Mouse (Mus musculus): ENCODE results near the gene Slc11a1. TPM values are rescaled to one million over a fixed set of nuclear protein-coding genes. Genes with fewer than 3 reads are reported as not detected.

Gene Slc11a1
- total RNA-seq (2023), result 100 to 1,000 TPM; 207 to 235 TPM

GRCm38 (mm10) chr1:74374980-74375379, at the start of gene Slc11a1:
Gene Slc11a1, plus strand, starts transcription at chr1:74375195.

DNA sequence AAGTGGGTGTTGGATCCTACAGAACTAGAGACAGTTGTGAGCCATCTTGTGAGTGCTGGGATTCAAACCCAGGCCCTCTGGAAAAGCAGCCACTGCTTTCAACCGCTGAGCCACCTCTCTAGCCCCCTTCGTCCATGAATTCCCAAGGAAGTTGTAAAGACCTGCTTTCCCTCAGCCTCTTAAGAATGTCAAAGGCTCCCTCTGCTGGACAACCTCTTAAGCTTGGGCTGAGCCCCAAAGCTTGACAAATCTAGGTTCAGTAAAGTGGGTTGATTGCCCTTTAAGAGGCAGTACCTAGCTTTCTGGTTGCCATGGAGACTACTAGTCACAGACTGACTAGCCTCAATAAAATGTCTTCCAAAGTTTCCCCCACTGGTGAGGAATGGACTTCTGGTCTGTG, 13.2 kb upstream of the Slc11a1 start, which contains the start of gene Catip:
Gene Catip, plus strand, starts transcription at position 297 of the 400 bp plus-strand sequence.

GRCm38 (mm10) chr1:74390924-74391748, 16.1 kb downstream of the Slc11a1 start, which contains the start of gene Ctdsp1:
Gene Ctdsp1, plus strand, starts transcription at chr1:74391509.

DNA sequence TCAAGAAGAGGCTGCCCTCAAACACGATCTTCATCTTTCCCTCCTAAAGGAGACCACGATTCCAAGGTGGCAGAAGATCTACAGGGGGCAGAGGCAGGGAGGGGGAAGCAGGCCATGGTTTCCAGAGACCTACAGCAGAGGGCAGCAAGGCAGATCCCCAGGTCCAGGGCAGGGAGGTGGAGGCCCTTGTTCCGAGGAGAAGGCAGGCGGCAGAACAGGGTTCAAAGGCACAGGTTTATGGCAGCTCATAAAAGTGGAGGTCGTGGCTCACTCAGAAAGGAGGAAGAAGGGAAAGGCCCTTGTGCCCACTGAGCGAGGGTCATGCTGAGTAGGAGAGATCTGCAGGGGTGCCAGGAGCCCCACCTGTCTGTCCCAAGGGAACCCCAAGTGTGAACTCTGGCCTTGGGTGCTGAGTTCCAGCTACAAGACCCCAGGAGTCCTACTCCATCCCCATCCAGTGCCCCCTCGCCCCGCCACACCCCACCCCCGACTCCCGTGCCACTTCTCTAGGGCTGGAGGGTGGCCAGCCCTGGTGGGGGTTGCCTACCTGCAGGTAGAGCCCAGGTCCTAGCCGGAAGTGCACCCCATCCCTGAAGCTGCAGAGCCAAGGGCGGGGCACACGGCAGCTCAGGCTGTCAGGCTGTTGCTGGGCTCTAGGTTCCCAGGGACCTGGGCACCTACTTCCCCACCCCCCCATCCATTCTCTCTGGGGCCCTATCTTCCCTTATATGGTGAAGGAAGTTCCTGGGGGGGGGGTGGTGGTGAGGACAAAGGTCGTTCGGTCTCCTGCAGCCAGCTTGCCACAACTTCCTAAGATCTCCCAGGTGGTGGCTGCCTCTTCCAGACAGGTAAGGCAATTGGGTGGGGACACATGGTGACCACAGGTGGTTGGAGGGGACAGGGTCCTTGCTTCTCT, 33.9 kb downstream of the Slc11a1 start, which contains the start of gene Vil1:
Gene Vil1, plus strand, starts transcription at position 788 of the 916 bp plus-strand sequence.

Other genes with a start within 250 kb of the Slc11a1 start
- gene Rufy4, start 249.7 kb upstream of the Slc11a1 start, total RNA-seq (2023), result 1 to 10 TPM; 3.2 to 4.6 TPM
- gene Cxcr2, start 221.2 kb upstream of the Slc11a1 start, total RNA-seq (2023), result 100 to 1,000 TPM; 381 to 406 TPM
- gene Cxcr1, start 180.6 kb upstream of the Slc11a1 start, total RNA-seq (2023), result 1 to 10 TPM in 1 of 2 experiments, under 1 TPM in 1; 0.68 to 1.2 TPM
- gene Arpc2, start 139.1 kb upstream of the Slc11a1 start, total RNA-seq (2023), result 100 to 1,000 TPM; 680 to 729 TPM
- under 1 TPM; 0.49 to 0.56 TPM for gene Gpbar1, start 96.6 kb upstream of the Slc11a1 start, total RNA-seq (2023)
- gene Aamp, start 90.5 kb upstream of the Slc11a1 start, total RNA-seq (2023), result 10 to 100 TPM; 65.6 to 68.3 TPM
- gene Pnkd, start 90.3 kb upstream of the Slc11a1 start, total RNA-seq (2023), result 10 to 100 TPM; 12.1 to 15.3 TPM
- 10 to 100 TPM; 13.9 to 17.4 TPM for gene Tmbim1, start 69.6 kb upstream of the Slc11a1 start, total RNA-seq (2023)
- gene Catip, start 13.1 kb upstream of the Slc11a1 start, total RNA-seq (2023), result under 1 TPM in 1 of 2 experiments, not detected in 1; 0.18 TPM
- 100 to 1,000 TPM; 148 to 172 TPM for gene Ctdsp1, start 16.3 kb downstream of the Slc11a1 start, total RNA-seq (2023)
- under 1 TPM; 0.31 to 0.53 TPM for gene Vil1, start 34.2 kb downstream of the Slc11a1 start, total RNA-seq (2023)
- gene Cnot9, start 130.9 kb downstream of the Slc11a1 start, total RNA-seq (2023), result 10 to 100 TPM; 24.9 to 25.0 TPM
- gene Plcd4, start 167.7 kb downstream of the Slc11a1 start, total RNA-seq (2023), result not detected
- gene Usp37, start 169.1 kb downstream of the Slc11a1 start, total RNA-seq (2023), result 10 to 100 TPM; 15.6 to 15.7 TPM
- gene Zfp142, start 213.1 kb downstream of the Slc11a1 start, total RNA-seq (2023), result 10 to 100 TPM; 20.8 to 21.7 TPM
- 1 to 10 TPM; 7.8 to 8.1 TPM for gene Bcs1l, start 213.1 kb downstream of the Slc11a1 start, total RNA-seq (2023)
- 10 to 100 TPM; 47.7 to 49.1 TPM for gene Rnf25, start 226.2 kb downstream of the Slc11a1 start, total RNA-seq (2023)
- 1 to 10 TPM in 1 of 2 experiments, under 1 TPM in 1; 0.68 to 1.8 TPM for gene Stk36, start 226.2 kb downstream of the Slc11a1 start, total RNA-seq (2023)